8 mouse cellular contexts compared by ENCODE assay signal in the genomic region with DNA sequence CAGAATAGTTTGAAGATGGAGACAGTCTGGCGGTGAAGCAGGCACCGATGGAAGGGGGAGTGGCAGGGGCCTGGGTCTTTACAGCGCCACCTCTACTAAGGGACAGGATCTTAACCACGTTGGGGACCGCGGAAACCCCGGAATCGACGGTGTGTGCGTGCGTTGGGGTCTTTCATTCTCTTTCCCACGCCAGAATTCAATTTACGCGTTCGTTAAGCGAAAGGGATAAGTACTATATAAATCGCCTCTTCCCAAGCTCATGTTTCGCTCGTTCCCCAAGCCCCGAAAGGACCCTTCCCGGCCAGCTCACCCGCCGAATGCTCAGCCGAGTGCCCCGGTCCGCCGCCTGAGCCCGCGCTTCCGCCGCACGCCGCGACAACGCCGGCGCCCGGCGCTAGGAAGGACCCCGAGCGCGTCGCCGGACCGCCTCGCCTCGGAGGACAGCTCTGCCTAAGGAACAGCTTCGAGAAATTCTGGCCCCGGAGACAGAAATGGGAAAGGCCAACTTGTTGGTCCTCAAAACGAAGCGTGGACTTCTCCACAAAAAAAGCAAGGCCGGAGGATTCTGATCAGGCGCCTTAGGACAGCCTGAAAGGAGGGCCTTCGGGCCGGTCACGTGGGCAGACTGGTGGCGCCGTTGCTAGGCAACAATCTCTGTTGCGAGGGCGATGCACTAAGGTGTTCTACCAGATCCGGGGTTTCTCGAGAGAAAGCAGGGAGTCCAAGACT. TPM values are rescaled to one million over a fixed set of nuclear protein-coding genes. Genes with fewer than 3 reads are reported as not detected.
DNase-seq lines count a peak whose midpoint lies in the region; ATAC-seq and TF ChIP-seq lines count a peak whose summit lies in the region.

Eftud2 (minus strand) TSS at position 401 of the 729 bp plus-strand sequence.
Ccdc103 (plus strand) TSS at position 620 of the 729 bp plus-strand sequence.

- H3K4me3 ChIP-seq in bone marrow macrophage, adult 2 months (ENCODE audit: insufficient read depth, low read length), result peak within 1 kb of the TSS; percentile 90
- H3K4me3 ChIP-seq in embryonic fibroblast, embryonic 13.5 days (ENCODE audit: insufficient read depth, low read length), result peak within 1 kb of the TSS; percentile 92
- peak within 1 kb of the TSS; percentile 86 for H3K4me3 ChIP-seq in heart, embryonic 10.5 days
- H3K4me3 ChIP-seq in kidney, embryonic 15.5 days (replicated peaks), result peak within 1 kb of the TSS; percentile 71

- peaks cover 20% of the 10 kb centered on the region for H3K36me3 ChIP-seq in heart, embryonic 10.5 days
- H3K36me3 ChIP-seq in kidney, embryonic 15.5 days, result peaks cover 22% of the 10 kb centered on the region

- peak within 1 kb of the TSS; percentile 84 for H3K4me2 ChIP-seq in kidney, embryonic 15.5 days

- peak within 1 kb of the TSS; percentile 76 for H3K27ac ChIP-seq in bone marrow macrophage, adult 2 months (ENCODE audit: insufficient read depth, low read depth, low read length)
- peak within 1 kb of the TSS; percentile 56 for H3K27ac ChIP-seq in embryonic fibroblast, embryonic 13.5 days (ENCODE audit: insufficient read depth, low read length)
- peak within 1 kb of the TSS; percentile 98 for H3K27ac ChIP-seq in heart, embryonic 10.5 days
- peak within 1 kb of the TSS; percentile 85 for H3K27ac ChIP-seq in kidney, embryonic 15.5 days

- DNase-seq in A20 (ENCODE audit: low read depth, low spot score) (peak; percentile 95), liver (peak; percentile 95)
- peak; percentile 96 for DNase-seq in heart, embryonic 10.5 days (ENCODE audit: low spot score)
- peak; percentile 93 to 96 for DNase-seq in spleen, postnatal 4 days (ENCODE audit: low spot score in 2 of 2)

- H3K9ac ChIP-seq in kidney, embryonic 15.5 days, result peak within 1 kb of the TSS; percentile 75

- TF ChIP-seq POLR2A in bone marrow macrophage, adult 2 months (IDR thresholded peaks at IDR 0.05; ENCODE audit: borderline replicate concordance, low read depth, low read length), result no peak
- peak; percentile 76 for TF ChIP-seq POLR2A in embryonic fibroblast, embryonic 13.5 days (IDR thresholded peaks at IDR 0.05; ENCODE audit: low read depth, low read length)

- no peaks in the 10 kb centered on the region for H3K9me3 ChIP-seq in heart, embryonic 10.5 days
- H3K9me3 ChIP-seq in kidney, embryonic 15.5 days (replicated peaks), result no peaks in the 10 kb centered on the region

- under 1% methylated on average over 62 of the region's 62 CpGs for WGBS in heart, embryonic 10.5 days
- WGBS in kidney, embryonic 15.5 days, result under 1% methylated on average over 62 of the region's 62 CpGs

- TF ChIP-seq CTCF in bone marrow macrophage, adult 2 months (IDR thresholded peaks at IDR 0.05; ENCODE audit: low read depth, low read length), result no peak
- TF ChIP-seq CTCF in embryonic fibroblast, embryonic 13.5 days (IDR thresholded peaks at IDR 0.05; ENCODE audit: borderline replicate concordance, insufficient read depth, low read length), result no peak

- peak; percentile 91 for ATAC-seq in kidney, embryonic 15.5 days (replicated peaks; ENCODE audit: low FRiP score)
- peak; percentile 86 for ATAC-seq in monocyte, adult 5-6 weeks (replicated peaks; ENCODE audit: insufficient number of reproducible peaks, low FRiP score, low TSS enrichment, poor library complexity, severe bottlenecking)

- peaks cover 18% of the 10 kb centered on the region; the same call in 1 of the 2 replicates for H3K27me3 ChIP-seq in heart, embryonic 10.5 days (ENCODE audit: insufficient read depth, poor library complexity, severe bottlenecking)
- peaks cover 12% of the 10 kb centered on the region; the same call in 1 of the 2 replicates for H3K27me3 ChIP-seq in kidney, embryonic 15.5 days

- H3K4me1 ChIP-seq in bone marrow macrophage, adult 2 months (ENCODE audit: control insufficient read depth, insufficient read depth, low read length), result peaks cover 11% of the 10 kb centered on the region
- peaks cover 5% of the 10 kb centered on the region for H3K4me1 ChIP-seq in embryonic fibroblast, embryonic 13.5 days (ENCODE audit: control insufficient read depth, insufficient read depth, low read length)
- H3K4me1 ChIP-seq in heart, embryonic 10.5 days, result peaks cover 30% of the 10 kb centered on the region
- peaks cover 19% of the 10 kb centered on the region for H3K4me1 ChIP-seq in kidney, embryonic 15.5 days

RNA-seq across cellular contexts. Expression of gene Eftud2, which starts in this region (rescaled TPM):
- 40.2 and 57.1 TPM in 2 replicates for polyA plus RNA-seq in bone marrow macrophage, adult 2 months (2012; ENCODE audit: insufficient read depth, insufficient read length, missing spikeins)
- 75.9 and 77.9 TPM in 2 replicates for polyA plus RNA-seq in embryonic fibroblast, embryonic 13.5 days (2011; ENCODE audit: insufficient read length, low read depth, missing spikeins)
- polyA plus RNA-seq in heart, embryonic 10.5 days (2016; fragmentation: Nextera tagmentation; extraction: Ambion mirVana), result 206 and 238 TPM in 2 replicates
- 210 and 240 TPM in 2 replicates for polyA plus RNA-seq in kidney, embryonic 15.5 days (2015; fragmentation: Nextera tagmentation; extraction: Ambion mirVana)
- 67.8 to 73.5 TPM (median 72.3 TPM) in 3 replicates for total RNA-seq in monocyte, adult 5-6 weeks (2017)

RNA-seq across cellular contexts. Expression of gene Ccdc103, which starts in this region (rescaled TPM):
- not detected in 2 replicates for polyA plus RNA-seq in bone marrow macrophage, adult 2 months (2012; ENCODE audit: insufficient read depth, insufficient read length, missing spikeins)
- 0.49 and 0.73 TPM in 2 replicates for polyA plus RNA-seq in embryonic fibroblast, embryonic 13.5 days (2011; ENCODE audit: insufficient read length, low read depth, missing spikeins)
- 0.62 and 0.93 TPM in 2 replicates for polyA plus RNA-seq in heart, embryonic 10.5 days (2016; fragmentation: Nextera tagmentation; extraction: Ambion mirVana)
- polyA plus RNA-seq in kidney, embryonic 15.5 days (2015; fragmentation: Nextera tagmentation; extraction: Ambion mirVana), result 1.2 and 1.7 TPM in 2 replicates
- total RNA-seq in monocyte, adult 5-6 weeks (2017), result not detected in 3 replicates

Comparison
In these comparisons a context has a peak if more than half of its experiments do, and no peak if none do; other contexts are left out.
1. Peak in every context shown above with its lines: DNase-seq, ATAC-seq, H3K4me3 ChIP-seq and H3K27ac ChIP-seq.